Mouse (Mus musculus): Measurements from ENCODE around the gene Comt.

- TF ChIP-seq CTCF (IDR thresholded peaks at IDR 0.05; ENCODE audit: control insufficient read depth, insufficient read depth, insufficient read length) (peak; percentile 94), MYOG (IDR thresholded peaks at IDR 0.05; ENCODE audit: control insufficient read depth, extremely low read depth, insufficient read length) (no peak), MAX (IDR thresholded peaks at IDR 0.05) (no peak), USF1 (IDR thresholded peaks at IDR 0.05; ENCODE audit: low read depth) (no peak), FOSL1 (IDR thresholded peaks at IDR 0.05; ENCODE audit: insufficient read depth, low read length, poor library complexity, severe bottlenecking) (no peak)
Measured at GRCm38 (mm10) chr16:18443385-18443841, 16.8 kb upstream of the Comt start.

All from C2C12 (cell line).